Mouse (Mus musculus): Measurements from ENCODE around the gene Rab44. TPM values are rescaled to one million over a fixed set of nuclear protein-coding genes. Genes with fewer than 3 reads are reported as not detected.

Gene Rab44
- polyA plus RNA-seq (2017; shearing (Covaris generic)), result not detected

DNA sequence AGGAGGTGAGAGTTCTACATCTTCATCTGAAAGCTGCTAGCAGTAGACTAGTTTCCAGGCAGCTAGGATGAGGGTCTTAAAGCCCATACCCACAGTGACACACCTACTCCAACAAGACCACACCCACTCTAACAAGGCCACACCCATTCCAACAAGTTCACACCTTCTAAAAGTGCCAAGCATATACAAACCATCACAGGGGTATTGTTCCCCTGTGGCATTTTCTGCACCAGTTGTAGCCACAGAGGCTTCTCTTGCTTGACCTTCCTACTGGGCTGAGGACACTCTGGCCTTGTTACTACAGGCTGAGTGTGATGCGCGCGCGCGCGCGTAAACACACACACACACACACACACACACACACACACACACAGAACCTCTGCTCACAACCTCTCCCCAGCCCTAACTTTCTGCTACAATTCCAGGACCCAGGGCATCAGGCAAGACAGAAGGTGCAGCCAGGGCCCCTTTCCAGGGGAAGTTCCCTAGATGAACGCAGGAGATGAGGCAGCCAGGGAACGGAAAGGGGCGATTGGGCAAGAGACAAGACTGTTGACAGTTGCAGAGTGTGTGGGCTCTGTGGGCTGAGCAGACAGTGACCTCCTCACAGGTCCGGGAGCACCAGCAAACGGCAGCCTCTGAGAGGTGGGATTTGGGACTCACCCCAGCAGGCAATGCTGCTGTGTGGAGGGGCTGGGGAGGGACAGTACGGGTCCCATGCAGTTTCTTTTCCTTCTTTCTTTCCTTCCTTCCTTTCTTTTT lies at the start of gene Rab44:
TSS of gene Rab44 (plus strand) at position 555 of the 762 bp plus-strand sequence.

DNA sequence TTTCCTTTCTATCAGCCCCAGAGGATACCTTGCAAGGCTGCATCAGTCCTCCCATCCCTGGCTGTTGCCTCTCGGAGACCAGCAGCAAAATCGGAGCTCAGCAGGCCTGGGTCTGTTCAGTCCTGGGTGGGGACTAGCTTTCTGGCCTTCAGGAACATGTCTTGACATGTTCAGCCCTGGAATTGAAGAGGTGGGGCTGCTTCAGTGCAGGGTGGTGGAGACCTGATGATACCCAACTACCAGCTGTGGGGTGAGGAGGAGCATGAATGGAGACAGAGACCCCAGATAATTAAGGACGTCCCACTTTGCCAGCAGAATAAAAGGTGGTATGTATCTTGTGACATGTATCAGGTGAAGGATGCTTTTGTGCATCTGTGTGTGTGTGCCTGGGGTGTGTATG lies 23.2 kb upstream of the Rab44 start, which contains the start of gene Cdkn1a:
TSS of gene Cdkn1a (plus strand) at position 201 of the 400 bp plus-strand sequence.

Other genes starting within 250 kb of the Rab44 start
- gene 4930539E08Rik, start 198.8 kb upstream of the Rab44 start, polyA plus RNA-seq (2017; shearing (Covaris generic)), result 3.5 TPM
- not detected for gene Pxt1, start 170.3 kb upstream of the Rab44 start, polyA plus RNA-seq (2017; shearing (Covaris generic))
- 111 TPM for gene Kctd20, start 162.2 kb upstream of the Rab44 start, polyA plus RNA-seq (2017; shearing (Covaris generic))
- 292 TPM for gene Stk38, start 106.2 kb upstream of the Rab44 start, polyA plus RNA-seq (2017; shearing (Covaris generic))
- 589 TPM for gene Srsf3, start 81.5 kb upstream of the Rab44 start, polyA plus RNA-seq (2017; shearing (Covaris generic))
- gene Cdkn1a, start 23.2 kb upstream of the Rab44 start, polyA plus RNA-seq (2017; shearing (Covaris generic)), result 3.9 TPM
- gene Cpne5, start 124.0 kb downstream of the Rab44 start, polyA plus RNA-seq (2017; shearing (Covaris generic)), result 1.1 TPM
- 98.4 TPM for gene Ppil1, start 150.0 kb downstream of the Rab44 start, polyA plus RNA-seq (2017; shearing (Covaris generic))
- gene BC004004, start 154.6 kb downstream of the Rab44 start, polyA plus RNA-seq (2017; shearing (Covaris generic)), result 151 TPM
- not detected for gene Pi16, start 203.5 kb downstream of the Rab44 start, polyA plus RNA-seq (2017; shearing (Covaris generic))
- gene Mtch1, start 233.8 kb downstream of the Rab44 start, polyA plus RNA-seq (2017; shearing (Covaris generic)), result 4.8 TPM
- gene Fgd2, start 246.8 kb downstream of the Rab44 start, polyA plus RNA-seq (2017; shearing (Covaris generic)), result 3.1 TPM